Mouse (Mus musculus): ENCODE measurements around the gene Gimd1. TPM values are rescaled to one million over a fixed set of nuclear protein-coding genes. Genes with fewer than 3 reads are reported as not detected.

The Gimd1 gene
- not detected in 2 replicates for polyA plus RNA-seq (2016; fragmentation: Nextera tagmentation; extraction: Ambion mirVana)

DNA sequence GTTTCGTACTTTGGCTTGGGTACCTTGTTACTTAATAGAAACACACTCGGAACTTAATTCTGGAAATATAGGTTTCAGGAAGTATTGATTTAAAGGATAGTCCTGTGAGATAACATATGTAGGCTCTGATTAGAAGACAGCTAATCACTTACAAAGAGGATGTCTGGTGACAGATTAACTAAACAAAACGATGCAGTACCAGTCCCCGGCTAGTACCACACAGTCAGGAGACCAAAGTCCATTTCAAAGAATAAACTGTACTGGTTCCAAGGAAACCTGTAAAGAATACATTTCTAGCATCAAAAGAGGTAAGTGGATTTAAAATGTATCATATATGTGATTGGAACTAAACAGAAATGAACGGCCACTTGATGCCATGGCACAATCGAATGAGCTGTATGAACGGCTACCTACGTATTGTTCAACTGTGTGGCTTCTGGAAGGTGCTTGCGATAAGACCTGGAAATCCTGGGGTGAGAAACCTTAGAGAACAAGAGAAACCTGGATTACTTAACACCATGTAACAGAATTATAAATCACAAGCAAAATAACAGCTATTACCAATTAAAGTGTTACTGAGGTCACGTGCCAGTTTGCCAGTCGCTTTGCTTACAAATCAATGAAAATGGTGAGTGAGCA lies at the start of gene Gimd1:
TSS of gene Gimd1 (plus strand) at position 220 of the 639 bp plus-strand sequence.
- Histone ChIP-seq H3K9ac (replicated peaks) (no peak within 1 kb of the TSS), H3K4me1 (no peaks in the 10 kb centered on the region), H3K9me3 (no peaks in the 10 kb centered on the region), H3K36me3 (no peaks in the 10 kb centered on the region), H3K27ac (replicated peaks) (no peak within 1 kb of the TSS), H3K4me2 (replicated peaks) (no peak within 1 kb of the TSS), H3K27me3 (no peaks in the 10 kb centered on the region), H3K4me3 (no peak within 1 kb of the TSS)
- WGBS = 92% methylated on average over 11 of the region's 11 CpGs
- ATAC-seq (ENCODE audit: low FRiP score, low read depth) = no peak

GRCm38 (mm10) chr3:132581198-132581597 lies 48.4 kb upstream of the Gimd1 start:
- Histone ChIP-seq H3K27ac (replicated peaks) (no peak overlapping the region), H3K9ac (replicated peaks) (no peak overlapping the region), H3K36me3 (no peaks in the 10 kb centered on the region), H3K4me3 (no peak overlapping the region), H3K9me3 (no peaks in the 10 kb centered on the region), H3K27me3 (no peaks in the 10 kb centered on the region), H3K4me2 (replicated peaks) (no peak overlapping the region), H3K4me1 (no peaks in the 10 kb centered on the region)
- 82% methylated on average over 3 of the region's 3 CpGs for WGBS
- ATAC-seq (ENCODE audit: low FRiP score, low read depth) = no peak

DNA sequence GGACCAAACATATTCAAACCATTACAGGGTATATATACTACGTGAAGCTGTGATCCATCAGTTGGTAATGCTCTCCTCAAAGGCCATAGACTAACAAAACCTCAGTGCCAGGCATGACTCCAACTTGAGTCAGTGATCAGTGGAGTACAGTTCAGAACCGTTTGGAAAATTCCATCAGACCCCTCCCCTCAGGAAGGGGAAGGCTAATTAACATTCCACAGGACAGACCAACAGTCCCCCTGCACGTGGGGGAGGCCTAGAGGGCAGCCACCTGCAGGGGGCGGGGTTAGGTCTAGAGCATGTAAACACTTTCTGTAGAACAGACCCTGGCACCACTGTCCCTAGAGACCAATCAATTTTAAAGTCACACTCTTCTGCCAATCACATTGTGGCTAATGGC lies 47.3 kb upstream of the Gimd1 start:
- peak; percentile 70 for ATAC-seq (ENCODE audit: low FRiP score, low read depth)

DNA sequence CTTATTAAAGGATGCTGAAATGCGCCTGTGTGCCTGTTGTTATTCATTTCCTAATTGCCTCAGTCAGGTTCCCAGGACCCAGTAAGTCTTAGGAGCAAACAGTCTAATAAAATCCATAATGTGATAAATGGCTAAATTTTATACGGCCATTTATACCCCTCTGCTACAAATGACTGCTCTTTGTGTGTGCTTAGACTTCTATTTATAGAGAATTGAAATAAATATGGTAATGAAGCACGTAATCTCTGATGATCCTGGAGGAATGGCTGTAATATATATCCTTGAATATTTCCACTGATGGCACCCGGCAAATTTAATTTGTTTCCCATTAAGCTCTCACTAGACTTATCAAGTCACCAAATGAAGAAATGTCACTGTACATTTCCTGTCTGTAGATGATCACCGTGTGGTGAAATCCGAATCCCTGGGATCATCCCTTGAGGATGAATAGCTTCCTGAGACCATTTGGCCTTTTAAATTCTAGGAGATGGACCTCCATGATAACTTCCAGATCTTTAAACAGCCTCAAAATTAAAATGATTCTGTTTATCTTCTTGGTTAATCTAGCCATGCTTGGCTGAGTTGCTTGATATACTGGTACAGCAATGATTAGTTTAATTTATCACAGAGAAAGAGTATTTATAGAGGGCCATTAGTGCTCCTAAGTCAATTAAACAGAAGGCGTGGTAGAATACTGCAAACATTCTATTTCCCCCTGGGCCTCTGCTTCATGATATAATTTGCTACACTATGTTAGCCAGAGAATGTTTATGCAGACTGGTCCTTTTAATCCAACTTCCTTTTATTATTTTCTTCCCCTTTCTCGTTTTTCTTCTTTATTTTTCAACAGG lies 44.3 kb upstream of the Gimd1 start:
- Histone ChIP-seq H3K9ac (replicated peaks) (no peak overlapping the region), H3K27ac (replicated peaks) (no peak overlapping the region), H3K4me3 (no peak overlapping the region), H3K4me2 (replicated peaks) (no peak overlapping the region), H3K9me3 (no peaks in the 10 kb centered on the region), H3K4me1 (no peaks in the 10 kb centered on the region), H3K27me3 (no peaks in the 10 kb centered on the region), H3K36me3 (no peaks in the 10 kb centered on the region)
- no peak for ATAC-seq (ENCODE audit: low FRiP score, low read depth)
- WGBS = 73% methylated on average over 8 of the region's 8 CpGs

More for the DNA sequence above, 47.3 kb upstream of the Gimd1 start:
- no peak overlapping the region for H3K4me3 ChIP-seq
- no peaks in the 10 kb centered on the region for H3K36me3 ChIP-seq
- no peaks in the 10 kb centered on the region for H3K4me1 ChIP-seq
- no peaks in the 10 kb centered on the region for H3K27me3 ChIP-seq
- no peak overlapping the region for H3K4me2 ChIP-seq (replicated peaks)
- WGBS = 60% methylated on average over 4 of the region's 4 CpGs
- H3K9ac ChIP-seq (replicated peaks) = no peak overlapping the region
- no peaks in the 10 kb centered on the region for H3K9me3 ChIP-seq
- H3K27ac ChIP-seq (replicated peaks) = no peak overlapping the region

GRCm38 (mm10) chr3:132588146-132588545 lies 41.5 kb upstream of the Gimd1 start:
- 92% methylated on average over 1 of the region's 1 CpGs for WGBS
- H3K9ac ChIP-seq (replicated peaks) = no peak overlapping the region

DNA sequence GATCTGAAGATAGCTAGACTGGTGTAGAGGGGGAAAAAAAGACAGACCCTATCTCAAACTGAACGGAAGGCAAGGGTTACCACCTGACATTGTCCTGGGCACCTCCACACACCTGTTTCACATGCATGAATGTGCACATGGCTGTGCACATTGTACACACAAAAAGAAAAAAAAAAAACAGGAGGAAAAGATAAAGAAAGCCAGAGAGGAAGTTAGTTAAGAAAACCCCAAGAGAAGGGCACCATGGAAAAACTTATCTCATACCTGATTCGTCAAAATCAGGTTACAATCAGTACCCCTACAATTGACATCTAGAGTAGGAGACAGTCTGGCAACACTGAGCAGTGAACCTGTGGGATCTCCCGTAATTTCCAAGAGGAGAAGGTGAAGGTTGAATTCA lies 39.6 kb upstream of the Gimd1 start:
- Histone ChIP-seq H3K27ac (replicated peaks) (no peak overlapping the region), H3K27me3 (no peaks in the 10 kb centered on the region), H3K9ac (replicated peaks) (no peak overlapping the region), H3K9me3 (no peaks in the 10 kb centered on the region), H3K4me2 (replicated peaks) (no peak overlapping the region), H3K4me3 (no peak overlapping the region), H3K36me3 (no peaks in the 10 kb centered on the region), H3K4me1 (no peaks in the 10 kb centered on the region)
- WGBS = 85% methylated on average over 3 of the region's 3 CpGs
- no peak for ATAC-seq (ENCODE audit: low FRiP score, low read depth)

More at GRCm38 (mm10) chr3:132588146-132588545, 41.5 kb upstream of the Gimd1 start:
- Histone ChIP-seq H3K4me1 (no peaks in the 10 kb centered on the region), H3K27ac (replicated peaks) (no peak overlapping the region), H3K36me3 (no peaks in the 10 kb centered on the region), H3K27me3 (no peaks in the 10 kb centered on the region), H3K4me3 (no peak overlapping the region), H3K9me3 (no peaks in the 10 kb centered on the region), H3K4me2 (replicated peaks) (no peak overlapping the region)
- no peak for ATAC-seq (ENCODE audit: low FRiP score, low read depth)

- Histone ChIP-seq H3K27me3 (no peaks in the 10 kb centered on the region), H3K4me2 (replicated peaks) (no peak overlapping the region), H3K4me3 (no peak overlapping the region), H3K36me3 (no peaks in the 10 kb centered on the region), H3K27ac (replicated peaks) (no peak overlapping the region), H3K9me3 (no peaks in the 10 kb centered on the region), H3K4me1 (no peaks in the 10 kb centered on the region), H3K9ac (replicated peaks) (no peak overlapping the region)
- ATAC-seq (ENCODE audit: low FRiP score, low read depth) = no peak
- 76% methylated on average over 1 of the region's 1 CpGs for WGBS
Observed at GRCm38 (mm10) chr3:132590604-132591003, 39.0 kb upstream of the Gimd1 start.

- no peaks in the 10 kb centered on the region for H3K4me1 ChIP-seq
- no peaks in the 10 kb centered on the region for H3K36me3 ChIP-seq
- H3K9ac ChIP-seq (replicated peaks) = no peak overlapping the region
- 60% methylated on average over 8 of the region's 8 CpGs for WGBS
- no peaks in the 10 kb centered on the region for H3K27me3 ChIP-seq
- no peak overlapping the region for H3K4me2 ChIP-seq (replicated peaks)
- H3K27ac ChIP-seq (replicated peaks) = no peak overlapping the region
- no peak for ATAC-seq (ENCODE audit: low FRiP score, low read depth)
- H3K4me3 ChIP-seq = no peak overlapping the region
- no peaks in the 10 kb centered on the region for H3K9me3 ChIP-seq
Observed at GRCm38 (mm10) chr3:132628741-132629140, 879 bp upstream of the Gimd1 start.

GRCm38 (mm10) chr3:132633261-132633660 lies 3.6 kb downstream of the Gimd1 start:
- Histone ChIP-seq H3K4me3 (no peak overlapping the region), H3K27ac (replicated peaks) (no peak overlapping the region), H3K9me3 (no peaks in the 10 kb centered on the region), H3K36me3 (no peaks in the 10 kb centered on the region), H3K27me3 (no peaks in the 10 kb centered on the region), H3K9ac (replicated peaks) (no peak overlapping the region), H3K4me2 (replicated peaks) (no peak overlapping the region), H3K4me1 (no peaks in the 10 kb centered on the region)
- 72% methylated on average over 2 of the region's 2 CpGs for WGBS
- no peak for ATAC-seq (ENCODE audit: low FRiP score, low read depth)

DNA sequence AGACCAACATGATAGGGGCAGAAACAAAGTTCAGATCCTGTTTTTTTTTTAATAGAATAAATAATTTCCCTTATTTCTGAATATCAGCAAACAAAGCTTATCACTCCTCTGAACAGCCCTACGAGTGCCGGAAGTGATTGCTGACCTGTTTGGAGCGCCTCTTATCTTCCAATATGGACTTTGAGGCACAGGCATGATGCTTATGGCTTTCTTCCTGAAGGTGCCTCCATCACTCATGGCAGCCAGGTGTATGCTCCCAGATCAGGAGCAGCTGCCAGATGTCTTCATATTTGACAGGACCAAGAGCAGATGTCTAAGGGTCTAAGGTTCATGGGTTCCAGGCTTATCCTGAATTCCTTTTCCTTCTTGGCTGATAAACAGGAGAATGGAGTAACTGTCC lies 7.5 kb downstream of the Gimd1 start:
- H3K4me1 ChIP-seq = no peaks in the 10 kb centered on the region
- no peaks in the 10 kb centered on the region for H3K9me3 ChIP-seq
- no peaks in the 10 kb centered on the region for H3K36me3 ChIP-seq
- WGBS = 94% methylated on average over 3 of the region's 3 CpGs
- H3K27ac ChIP-seq (replicated peaks) = no peak overlapping the region
- no peak overlapping the region for H3K9ac ChIP-seq (replicated peaks)
- H3K4me2 ChIP-seq (replicated peaks) = no peak overlapping the region
- H3K4me3 ChIP-seq = no peak overlapping the region
- no peaks in the 10 kb centered on the region for H3K27me3 ChIP-seq
- no peak for ATAC-seq (ENCODE audit: low FRiP score, low read depth)

- Histone ChIP-seq H3K4me3 (no peak overlapping the region), H3K9me3 (no peaks in the 10 kb centered on the region), H3K4me2 (replicated peaks) (no peak overlapping the region), H3K27me3 (no peaks in the 10 kb centered on the region), H3K27ac (replicated peaks) (no peak overlapping the region), H3K36me3 (no peaks in the 10 kb centered on the region), H3K4me1 (no peaks in the 10 kb centered on the region), H3K9ac (replicated peaks) (no peak overlapping the region)
- 88% methylated on average over 4 of the region's 4 CpGs for WGBS
- no peak for ATAC-seq (ENCODE audit: low FRiP score, low read depth)
Observed at GRCm38 (mm10) chr3:132644071-132644470, 14.5 kb downstream of the Gimd1 start.

- ATAC-seq (ENCODE audit: low FRiP score, low read depth) = no peak
- H3K4me2 ChIP-seq (replicated peaks) = no peak overlapping the region
- 57% methylated on average over 1 of the region's 1 CpGs for WGBS
- H3K27ac ChIP-seq (replicated peaks) = no peak overlapping the region
- no peaks in the 10 kb centered on the region for H3K36me3 ChIP-seq
- no peak overlapping the region for H3K9ac ChIP-seq (replicated peaks)
- no peaks in the 10 kb centered on the region for H3K4me1 ChIP-seq
- H3K4me3 ChIP-seq = no peak overlapping the region
- H3K9me3 ChIP-seq = no peaks in the 10 kb centered on the region
- no peaks in the 10 kb centered on the region for H3K27me3 ChIP-seq
Observed at GRCm38 (mm10) chr3:132646814-132647213, 17.2 kb downstream of the Gimd1 start.
